Mouse (Mus musculus) limb, embryonic 13.5 days (tissue): ENCODE measurements around the gene Mthfsd. TPM values are rescaled to one million over a fixed set of nuclear protein-coding genes. Genes with fewer than 3 reads are reported as not detected.
A peak's percentile ranks its signal among the peaks of the same experiment; 100 is the strongest.

Experiments used
- ATAC-seq: fragments of 200-750 bp; cut with Nextera tagmentation; 2 replicates; pipeline ENCODE4 v1.8.0; 2017; ENCODE audit warnings: low read depth, moderate number of reproducible peaks, moderate TSS enrichment; ENCODE audit not compliant: low FRiP score
- H3K27ac ChIP-seq: fragments of 300-500 bp; sonication (generic); 2 replicates; pipeline ENCODE4 v1.5.1; 2015; ENCODE audit warnings: inconsistent platforms, mild to moderate bottlenecking, moderate library complexity
- H3K27me3 ChIP-seq: fragments of 300-500 bp; sonication (generic); 2 replicates; pipeline ENCODE4 v1.6.1; 2015; ENCODE audit warnings: mild to moderate bottlenecking, inconsistent platforms
- H3K36me3 ChIP-seq: fragments of 300-500 bp; sonication (generic); 2 replicates; pipeline ENCODE4 v1.6.1; 2015; ENCODE audit warnings: inconsistent platforms, mild to moderate bottlenecking, moderate library complexity
- H3K4me1 ChIP-seq: fragments of 300-500 bp; sonication (generic); 2 replicates; pipeline ENCODE4 v1.6.1; 2015; ENCODE audit warnings: inconsistent platforms
- H3K4me2 ChIP-seq: fragments of 300-500 bp; sonication (generic); replicated peaks from 2 replicates; pipeline ENCODE4 v1.6.1; 2015; ENCODE audit warnings: inconsistent platforms, mild to moderate bottlenecking, moderate library complexity
- H3K4me3 ChIP-seq: fragments of 300-500 bp; sonication (generic); 2 replicates; pipeline ENCODE4 v1.5.1; 2015; ENCODE audit warnings: moderate library complexity, mild to moderate bottlenecking, inconsistent platforms
- H3K9ac ChIP-seq: fragments of 300-500 bp; sonication (generic); 2 replicates; pipeline ENCODE4 v1.6.1; 2015; ENCODE audit warnings: mild to moderate bottlenecking, inconsistent platforms
- H3K9me3 ChIP-seq: fragments of 300-500 bp; sonication (generic); 2 replicates; pipeline ENCODE4 v1.6.1; 2016; ENCODE audit warnings: inconsistent platforms
- WGBS: fragments of 180-500 bp; shearing (Covaris S2); methylation state at CpG from one replicate; pipeline ENCODE4 v1.1.7; 2015; 5-methylcytosine and 5-hydroxymethylcytosine counted together
- polyA plus RNA-seq: library from polyadenylated mRNA; unstranded; fragments of >200 nt; fragmentation: Nextera tagmentation; extraction: Ambion mirVana; gene quantifications from 2 replicates; pipeline ENCODE4 v1.2.1, GENCODE M21; 2015

Gene Mthfsd
- polyA plus RNA-seq, 1 experiment from 2014 or later: 65.4 TPM

DNA sequence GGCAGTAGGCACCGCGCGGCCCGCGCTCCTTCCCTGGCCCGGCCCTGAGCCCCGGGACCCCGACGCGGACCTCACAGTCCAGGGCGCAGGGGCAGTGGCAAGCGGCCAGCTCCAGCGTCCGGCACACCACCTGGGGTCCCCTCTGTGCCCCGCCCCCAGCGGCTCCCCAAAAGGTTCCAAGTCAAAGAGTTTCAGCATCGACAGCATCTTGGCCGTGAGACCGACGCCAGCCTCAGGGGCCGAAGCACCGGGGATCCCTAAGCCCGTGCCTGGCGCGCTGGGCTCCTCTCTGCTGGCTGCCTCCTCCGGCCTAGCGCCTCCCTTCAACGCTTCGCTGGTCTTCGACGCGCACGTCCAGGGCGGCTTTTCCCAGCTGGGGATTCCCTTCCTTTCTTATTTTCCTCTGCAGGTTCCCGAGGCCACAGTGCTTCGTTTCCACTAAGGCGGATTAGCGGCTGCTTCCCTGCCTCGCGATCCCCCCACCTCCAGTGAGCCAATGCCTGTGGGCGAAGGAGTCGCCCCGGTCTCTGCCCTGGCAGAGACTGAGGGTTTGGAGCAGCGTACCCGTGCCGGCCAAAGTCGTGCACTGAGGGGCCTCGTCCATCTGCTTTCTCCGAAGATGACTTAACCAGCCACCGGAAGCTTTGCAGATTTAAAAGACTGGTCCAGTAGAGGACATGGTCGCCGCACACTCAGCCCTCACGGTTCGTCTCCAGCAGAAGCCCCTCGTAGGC is 20.5 kb upstream of the Mthfsd start:
- H3K36me3 ChIP-seq: no peaks in the 10 kb centered on the region
- H3K4me1 ChIP-seq: peaks cover 50% of the 10 kb centered on the region
- H3K9ac ChIP-seq: peak overlapping the region; percentile 26; the same call in 1 of the 2 replicates
- H3K4me2 ChIP-seq: peak overlapping the region; percentile 56
- no peak for ATAC-seq
- 0 out of 2 replicates have a peak, but pooled peaks cover 4% of the 10 kb centered on the region for H3K9me3 ChIP-seq
- H3K27me3 ChIP-seq: peaks cover 95% of the 10 kb centered on the region
- no peak overlapping the region for H3K27ac ChIP-seq
- H3K4me3 ChIP-seq: peak overlapping the region; percentile 30
- 4% methylated on average over 55 of the region's 55 CpGs for WGBS

DNA sequence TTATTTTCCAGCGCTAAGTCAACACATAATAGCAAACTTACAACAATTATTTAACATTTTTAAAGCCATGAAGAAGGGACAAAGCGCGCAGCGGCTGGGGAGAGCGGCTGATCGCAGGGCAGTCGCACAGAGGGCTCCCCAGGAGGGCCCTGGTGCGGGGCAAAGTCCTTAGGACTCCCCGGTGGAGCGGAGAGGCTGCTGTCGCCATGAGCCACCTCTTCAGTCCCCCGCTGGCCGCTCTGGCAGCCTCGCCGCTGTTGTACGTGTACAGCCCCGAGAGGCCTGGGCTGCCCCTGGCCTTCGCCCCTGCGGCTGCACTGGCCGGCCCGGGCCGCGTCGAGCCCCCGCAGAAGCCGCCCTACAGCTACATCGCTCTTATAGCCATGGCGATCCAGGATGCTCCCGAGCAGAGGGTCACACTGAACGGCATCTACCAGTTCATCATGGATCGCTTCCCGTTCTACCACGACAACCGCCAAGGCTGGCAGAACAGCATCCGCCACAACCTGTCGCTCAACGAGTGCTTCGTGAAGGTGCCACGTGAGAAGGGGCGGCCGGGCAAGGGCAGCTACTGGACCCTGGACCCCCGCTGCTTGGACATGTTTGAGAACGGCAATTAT is 19.7 kb upstream of the Mthfsd start, which contains the start of gene Foxl1:
TSS of gene Foxl1 (plus strand) at position 185 of the 620 bp plus-strand sequence.
- Histone ChIP-seq H3K4me1 (peaks cover 50% of the 10 kb centered on the region), H3K36me3 (no peaks in the 10 kb centered on the region), H3K27me3 (peaks cover 98% of the 10 kb centered on the region), H3K9me3 (0 out of 2 replicates have a peak, but pooled peaks cover 4% of the 10 kb centered on the region), H3K9ac (peak within 1 kb of the TSS; percentile 26; the same call in 1 of the 2 replicates), H3K4me3 (peak within 1 kb of the TSS; percentile 30), H3K4me2 (peak within 1 kb of the TSS; percentile 56), H3K27ac (no peak within 1 kb of the TSS)
- WGBS: 3% methylated on average over 43 of the region's 43 CpGs
- no peak for ATAC-seq

GRCm38 (mm10) chr8:121127291-121127701 is 19.1 kb upstream of the Mthfsd start:
- Histone ChIP-seq H3K4me1 (peaks cover 50% of the 10 kb centered on the region), H3K27me3 (peaks cover 98% of the 10 kb centered on the region), H3K9ac (no peak overlapping the region), H3K27ac (no peak overlapping the region), H3K9me3 (0 out of 2 replicates have a peak, but pooled peaks cover 4% of the 10 kb centered on the region), H3K36me3 (no peaks in the 10 kb centered on the region), H3K4me2 (no peak overlapping the region), H3K4me3 (peak overlapping the region; percentile 30; the same call in 1 of the 2 replicates)
- no peak for ATAC-seq
- WGBS: 9% methylated on average over 11 of the region's 11 CpGs

DNA sequence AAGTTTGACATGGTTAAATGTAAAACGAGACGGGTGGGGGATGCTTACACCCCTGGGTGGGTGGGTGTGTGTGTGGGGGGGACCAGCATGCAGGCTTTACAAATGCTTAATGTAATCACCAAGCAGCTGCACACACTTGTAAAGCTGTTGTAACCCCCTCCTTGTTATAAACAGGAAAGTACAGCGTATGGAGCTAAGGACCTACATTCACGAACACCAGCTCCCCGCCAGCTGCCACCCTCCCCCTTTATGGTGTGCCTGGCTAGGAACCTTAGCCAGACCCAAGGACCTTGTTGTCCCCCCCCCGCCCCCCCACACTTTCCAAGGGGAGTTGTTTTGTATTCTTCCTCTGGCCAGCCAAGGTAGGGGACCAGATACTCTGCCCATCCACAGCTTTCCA is 18.5 kb upstream of the Mthfsd start:
- H3K9me3 ChIP-seq: 0 out of 2 replicates have a peak, but pooled peaks cover 4% of the 10 kb centered on the region
- H3K36me3 ChIP-seq: no peaks in the 10 kb centered on the region; the same call in 1 of the 2 replicates
- H3K27ac ChIP-seq: no peak overlapping the region
- H3K27me3 ChIP-seq: peaks cover 98% of the 10 kb centered on the region
- H3K4me3 ChIP-seq: no peak overlapping the region
- peaks cover 50% of the 10 kb centered on the region for H3K4me1 ChIP-seq
- no peak overlapping the region for H3K9ac ChIP-seq
- H3K4me2 ChIP-seq: no peak overlapping the region
- ATAC-seq: no peak
- WGBS: 13% methylated on average over 6 of the region's 6 CpGs

GRCm38 (mm10) chr8:121126191-121126590 is 18.0 kb upstream of the Mthfsd start:
- Histone ChIP-seq H3K36me3 (no peaks in the 10 kb centered on the region; the same call in 1 of the 2 replicates), H3K27ac (no peak overlapping the region), H3K9ac (no peak overlapping the region), H3K9me3 (0 out of 2 replicates have a peak, but pooled peaks cover 4% of the 10 kb centered on the region), H3K27me3 (peaks cover 99% of the 10 kb centered on the region), H3K4me2 (peak overlapping the region; percentile 69), H3K4me3 (peak overlapping the region; percentile 38), H3K4me1 (peaks cover 52% of the 10 kb centered on the region)
- WGBS: 8% methylated on average over 6 of the region's 6 CpGs
- no peak for ATAC-seq

GRCm38 (mm10) chr8:121125311-121125876 is 17.2 kb upstream of the Mthfsd start:
- Histone ChIP-seq H3K4me3 (peak overlapping the region; percentile 38), H3K4me1 (peaks cover 58% of the 10 kb centered on the region), H3K4me2 (peak overlapping the region; percentile 69), H3K27me3 (peaks cover 99% of the 10 kb centered on the region), H3K9ac (peak overlapping the region; percentile 39; the same call in 1 of the 2 replicates), H3K9me3 (0 out of 2 replicates have a peak, but pooled peaks cover 4% of the 10 kb centered on the region), H3K36me3 (no peaks in the 10 kb centered on the region; the same call in 1 of the 2 replicates), H3K27ac (no peak overlapping the region)
- peak; percentile 81 for ATAC-seq
- under 1% methylated on average over 35 of the region's 36 CpGs for WGBS

DNA sequence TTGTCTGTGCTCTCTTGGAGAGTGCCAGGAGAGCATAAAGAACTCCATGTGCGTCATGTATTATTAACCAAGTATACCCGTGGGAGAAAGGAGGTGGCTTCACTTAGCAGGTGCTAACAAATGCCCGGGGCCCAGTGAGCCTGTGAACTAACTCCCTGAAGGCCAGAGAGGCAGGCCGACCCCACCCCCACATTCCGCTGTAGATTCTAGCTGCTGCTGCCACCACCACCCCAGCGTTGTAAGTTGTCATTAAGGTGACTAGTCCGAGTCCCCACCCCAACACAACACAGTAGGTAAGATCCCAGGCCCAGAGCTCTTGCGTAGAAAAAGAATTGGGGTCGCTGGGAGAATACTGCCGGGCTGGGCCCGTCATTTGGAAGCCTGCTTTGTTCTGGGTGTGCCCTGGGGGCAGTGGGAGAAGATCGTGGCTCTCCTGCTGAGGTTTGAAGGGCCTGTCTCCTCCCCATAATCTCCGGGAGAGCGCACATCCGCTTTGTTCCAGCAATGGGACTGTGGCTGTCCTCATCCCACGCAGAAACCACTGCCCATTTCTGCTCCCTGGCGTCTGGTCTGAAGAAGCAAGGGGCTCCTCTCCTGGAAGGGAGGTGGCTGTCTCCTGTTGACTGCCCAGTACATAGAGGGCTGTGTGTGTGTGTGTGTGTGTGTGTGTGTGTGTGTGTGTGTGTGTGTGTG is 16.5 kb upstream of the Mthfsd start:
- Histone ChIP-seq H3K9ac (no peak overlapping the region; the same call in 1 of the 2 replicates), H3K4me1 (peaks cover 65% of the 10 kb centered on the region)

GRCm38 (mm10) chr8:121123113-121123512 is 14.9 kb upstream of the Mthfsd start:
- no peak overlapping the region for H3K9ac ChIP-seq
- H3K27ac ChIP-seq: no peak overlapping the region
- peaks cover 96% of the 10 kb centered on the region for H3K27me3 ChIP-seq
- H3K4me3 ChIP-seq: no peak overlapping the region
- WGBS: 68% methylated on average over 2 of the region's 2 CpGs
- H3K9me3 ChIP-seq: 0 out of 2 replicates have a peak, but pooled peaks cover 4% of the 10 kb centered on the region
- no peaks in the 10 kb centered on the region; the same call in 1 of the 2 replicates for H3K36me3 ChIP-seq
- peaks cover 54% of the 10 kb centered on the region for H3K4me1 ChIP-seq
- H3K4me2 ChIP-seq: no peak overlapping the region
- no peak for ATAC-seq

More for the DNA sequence above, 16.5 kb upstream of the Mthfsd start:
- 0 out of 2 replicates have a peak, but pooled peaks cover 4% of the 10 kb centered on the region for H3K9me3 ChIP-seq
- peaks cover 99% of the 10 kb centered on the region for H3K27me3 ChIP-seq
- WGBS: 5% methylated on average over 17 of the region's 17 CpGs
- ATAC-seq: no peak
- H3K4me2 ChIP-seq: peak overlapping the region; percentile 69
- peak overlapping the region; percentile 38 for H3K4me3 ChIP-seq
- no peaks in the 10 kb centered on the region; the same call in 1 of the 2 replicates for H3K36me3 ChIP-seq
- no peak overlapping the region for H3K27ac ChIP-seq

DNA sequence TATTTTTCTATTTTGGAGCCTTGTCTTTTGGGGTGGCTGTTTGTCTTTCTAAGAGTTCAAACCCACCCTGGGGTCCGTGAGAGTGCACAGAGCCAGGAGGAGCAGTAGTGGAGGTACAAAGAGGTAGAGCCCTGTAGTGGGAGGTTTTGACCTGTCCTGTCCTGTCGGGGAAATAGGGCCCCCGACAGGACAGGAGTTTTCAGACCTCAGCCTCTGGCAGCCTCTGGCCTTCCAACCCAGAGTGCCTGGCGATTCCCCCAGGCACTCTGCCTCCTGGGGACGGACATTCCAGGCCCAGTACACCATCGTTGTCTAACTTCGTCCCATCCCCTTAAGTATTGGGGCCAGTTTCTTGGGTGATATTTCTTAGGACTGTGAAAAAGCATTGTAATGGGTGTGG is 14.2 kb upstream of the Mthfsd start:
- H3K27me3 ChIP-seq: peaks cover 96% of the 10 kb centered on the region
- H3K4me3 ChIP-seq: no peak overlapping the region
- H3K9ac ChIP-seq: no peak overlapping the region
- no peaks in the 10 kb centered on the region; the same call in 1 of the 2 replicates for H3K36me3 ChIP-seq
- H3K27ac ChIP-seq: no peak overlapping the region
- no peak for ATAC-seq
- peaks cover 54% of the 10 kb centered on the region for H3K4me1 ChIP-seq
- WGBS: 16% methylated on average over 7 of the region's 7 CpGs
- 0 out of 2 replicates have a peak, but pooled peaks cover 4% of the 10 kb centered on the region for H3K9me3 ChIP-seq
- no peak overlapping the region for H3K4me2 ChIP-seq

DNA sequence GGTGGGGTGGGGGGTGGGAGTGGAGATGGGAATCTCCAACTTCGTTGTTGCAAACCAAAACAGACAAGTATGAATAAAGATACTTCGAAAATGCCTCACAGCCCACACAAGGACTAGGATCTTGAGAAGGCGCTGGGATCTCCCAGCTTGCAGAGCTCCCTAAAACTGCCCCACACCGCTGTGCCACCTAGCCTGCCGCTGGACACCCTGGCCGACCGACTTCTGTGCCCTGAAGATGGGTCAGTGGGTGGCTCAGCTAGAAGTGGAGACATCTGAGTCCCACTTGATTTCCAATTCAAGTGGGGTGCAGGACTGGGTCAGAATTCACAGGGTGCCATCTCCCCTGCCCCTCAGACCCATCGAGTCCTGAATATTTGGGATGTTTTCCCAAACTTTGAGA is 13.5 kb upstream of the Mthfsd start:
- WGBS: 22% methylated on average over 8 of the region's 8 CpGs
- H3K4me1 ChIP-seq: peaks cover 54% of the 10 kb centered on the region

More for the DNA sequence above, 13.5 kb upstream of the Mthfsd start:
- no peak overlapping the region for H3K9ac ChIP-seq
- H3K4me3 ChIP-seq: no peak overlapping the region
- ATAC-seq: no peak
- H3K27ac ChIP-seq: no peak overlapping the region
- H3K9me3 ChIP-seq: 0 out of 2 replicates have a peak, but pooled peaks cover 4% of the 10 kb centered on the region
- H3K4me2 ChIP-seq: peak overlapping the region; percentile 90; the same call in 1 of the 2 replicates
- peaks cover 96% of the 10 kb centered on the region for H3K27me3 ChIP-seq
- H3K36me3 ChIP-seq: no peaks in the 10 kb centered on the region; the same call in 1 of the 2 replicates
